Mouse (Mus musculus) skeletal muscle tissue, postnatal 0 days (tissue): ENCODE measurements around the gene Tcl1b2. TPM values are rescaled to one million over a fixed set of nuclear protein-coding genes. Genes with fewer than 3 reads are reported as not detected.

Experiments used
- polyA plus RNA-seq: library from polyadenylated mRNA; unstranded; fragments of >200 nt; fragmentation: Nextera tagmentation; extraction: Ambion mirVana; gene quantifications from 2 replicates; pipeline ENCODE4 v1.2.1, GENCODE M21; 2015

Tcl1b2 gene
- polyA plus RNA-seq, result not detected in 2 replicates

GRCm38 (mm10) chr12:105145714-105146113, at the start of gene Tcl1b2:
Gene Tcl1b2 (plus strand): TSS chr12:105146014.

GRCm38 (mm10) chr12:105159390-105159789, 13.6 kb downstream of the Tcl1b2 start, which contains the start of gene Tcl1b1:
Gene Tcl1b1 (plus strand): TSS chr12:105159690.

GRCm38 (mm10) chr12:105176044-105176443, 30.2 kb downstream of the Tcl1b2 start, which contains the start of gene Tcl1b5:
Gene Tcl1b5 (plus strand): TSS chr12:105176344.

GRCm38 (mm10) chr12:105190743-105191142, 44.9 kb downstream of the Tcl1b2 start, which contains the start of gene Tcl1b3:
Gene Tcl1b3 (plus strand): TSS chr12:105191043.

GRCm38 (mm10) chr12:105201657-105202056, 55.8 kb downstream of the Tcl1b2 start, which contains the start of gene Tcl1b4:
Gene Tcl1b4 (plus strand): TSS chr12:105201957.

Other genes with a start within 250 kb of the Tcl1b2 start
- gene Syne3, start 136.2 kb upstream of the Tcl1b2 start, polyA plus RNA-seq, result 3.1 and 3.7 TPM in 2 replicates
- 222 and 225 TPM in 2 replicates for gene Glrx5, start 113.3 kb upstream of the Tcl1b2 start, polyA plus RNA-seq
- not detected in 2 replicates for gene Tcl1b1, start 13.7 kb downstream of the Tcl1b2 start, polyA plus RNA-seq
- gene Tcl1b5, start 30.3 kb downstream of the Tcl1b2 start, polyA plus RNA-seq, result not detected in 2 replicates
- not detected in 2 replicates for gene Tcl1b3, start 45.0 kb downstream of the Tcl1b2 start, polyA plus RNA-seq
- not detected in 2 replicates for gene Tcl1b4, start 55.9 kb downstream of the Tcl1b2 start, polyA plus RNA-seq
- gene Tcl1, start 76.8 kb downstream of the Tcl1b2 start, polyA plus RNA-seq, result not detected in 2 replicates
- gene Tunar, start 187.9 kb downstream of the Tcl1b2 start, polyA plus RNA-seq, result not detected in 2 replicates